Mouse (Mus musculus): ENCODE results near the gene Tmem182. TPM values are rescaled to one million over a fixed set of nuclear protein-coding genes. Genes with fewer than 3 reads are reported as not detected.

The Tmem182 gene
- polyA plus RNA-seq, 1 experiment from 2014 or later: 0.06 TPM

- WGBS: 90% methylated on average over 3 of the region's 3 CpGs
- ATAC-seq (ENCODE audit: low FRiP score, low read depth): no peak
These were observed 28.6 kb upstream of the Tmem182 start for GRCm38 (mm10) chr1:40776763-40777162.

GRCm38 (mm10) chr1:40783450-40783849 lies 22.0 kb upstream of the Tmem182 start:
- peaks cover 36% of the 10 kb centered on the region for H3K36me3 ChIP-seq
- no peak for ATAC-seq (ENCODE audit: low FRiP score, low read depth)
- no peak overlapping the region for H3K27ac ChIP-seq (replicated peaks)
- 91% methylated on average over 7 of the region's 7 CpGs for WGBS
- H3K4me1 ChIP-seq (replicated peaks): no peaks in the 10 kb centered on the region
- H3K27me3 ChIP-seq: no peaks in the 10 kb centered on the region
- H3K9me3 ChIP-seq: peaks cover 8% of the 10 kb centered on the region; the same call in 1 of the 2 replicates
- H3K9ac ChIP-seq: no peak overlapping the region
- no peak overlapping the region for H3K4me3 ChIP-seq
- H3K4me2 ChIP-seq: no peak overlapping the region

More at GRCm38 (mm10) chr1:40776763-40777162, 28.6 kb upstream of the Tmem182 start:
- H3K9me3 ChIP-seq: peaks cover 8% of the 10 kb centered on the region; the same call in 1 of the 2 replicates
- H3K27me3 ChIP-seq: no peaks in the 10 kb centered on the region
- peaks cover 41% of the 10 kb centered on the region for H3K36me3 ChIP-seq
- H3K4me1 ChIP-seq (replicated peaks): no peaks in the 10 kb centered on the region
- H3K9ac ChIP-seq: no peak overlapping the region
- H3K27ac ChIP-seq (replicated peaks): no peak overlapping the region
- H3K4me2 ChIP-seq: no peak overlapping the region
- H3K4me3 ChIP-seq: no peak overlapping the region

- Histone ChIP-seq H3K36me3 (peaks cover 28% of the 10 kb centered on the region), H3K27ac (replicated peaks) (no peak overlapping the region), H3K4me3 (no peak overlapping the region), H3K9me3 (0 out of 2 replicates have a peak, but pooled peaks cover under 1% of the 10 kb centered on the region), H3K9ac (no peak overlapping the region), H3K27me3 (no peaks in the 10 kb centered on the region), H3K4me1 (replicated peaks) (peaks cover 4% of the 10 kb centered on the region; the same call in 1 of the 2 replicates), H3K4me2 (no peak overlapping the region)
- WGBS: 91% methylated on average over 9 of the region's 9 CpGs
- ATAC-seq (ENCODE audit: low FRiP score, low read depth): no peak
These were observed 21.1 kb upstream of the Tmem182 start for GRCm38 (mm10) chr1:40784306-40784705.

- 89% methylated on average over 11 of the region's 11 CpGs for WGBS
- no peak overlapping the region for H3K27ac ChIP-seq (replicated peaks)
- no peak overlapping the region for H3K4me3 ChIP-seq
- no peak overlapping the region for H3K9ac ChIP-seq
- H3K4me2 ChIP-seq: no peak overlapping the region
- peaks cover 13% of the 10 kb centered on the region for H3K36me3 ChIP-seq
- H3K27me3 ChIP-seq: no peaks in the 10 kb centered on the region
- ATAC-seq (ENCODE audit: low FRiP score, low read depth): no peak
- no peaks in the 10 kb centered on the region for H3K9me3 ChIP-seq
- H3K4me1 ChIP-seq (replicated peaks): peaks cover 16% of the 10 kb centered on the region
These were observed 19.4 kb upstream of the Tmem182 start for GRCm38 (mm10) chr1:40785876-40786445.

- no peak overlapping the region for H3K4me3 ChIP-seq
- WGBS: 75% methylated on average over 6 of the region's 6 CpGs
- ATAC-seq (ENCODE audit: low FRiP score, low read depth): no peak
These were observed 16.4 kb upstream of the Tmem182 start for GRCm38 (mm10) chr1:40788956-40789355.

GRCm38 (mm10) chr1:40789666-40790233 lies 15.7 kb upstream of the Tmem182 start:
- Histone ChIP-seq H3K27me3 (no peaks in the 10 kb centered on the region), H3K36me3 (0 out of 2 replicates have a peak, but pooled peaks cover 2% of the 10 kb centered on the region), H3K9me3 (no peaks in the 10 kb centered on the region), H3K4me2 (peak overlapping the region; percentile 78), H3K9ac (peak overlapping the region; percentile 51; the same call in 1 of the 2 replicates), H3K4me3 (peak overlapping the region; percentile 78), H3K27ac (replicated peaks) (peak overlapping the region; percentile 39), H3K4me1 (replicated peaks) (peaks cover 21% of the 10 kb centered on the region)
- 18% methylated on average over 5 of the region's 5 CpGs for WGBS
- peak; percentile 37 for ATAC-seq (ENCODE audit: low FRiP score, low read depth)

More at GRCm38 (mm10) chr1:40788956-40789355, 16.4 kb upstream of the Tmem182 start:
- Histone ChIP-seq H3K36me3 (peaks cover 7% of the 10 kb centered on the region; the same call in 1 of the 2 replicates), H3K9ac (no peak overlapping the region), H3K4me2 (peak overlapping the region; percentile 78; the same call in 1 of the 2 replicates), H3K9me3 (no peaks in the 10 kb centered on the region), H3K4me1 (replicated peaks) (peaks cover 21% of the 10 kb centered on the region), H3K27ac (replicated peaks) (no peak overlapping the region), H3K27me3 (no peaks in the 10 kb centered on the region)

- ATAC-seq (ENCODE audit: low FRiP score, low read depth): peak; percentile 94
- H3K4me1 ChIP-seq (replicated peaks): peaks cover 21% of the 10 kb centered on the region
- no peaks in the 10 kb centered on the region for H3K27me3 ChIP-seq
- H3K27ac ChIP-seq (replicated peaks): peak within 1 kb of the TSS; percentile 39
- H3K4me3 ChIP-seq: peak within 1 kb of the TSS; percentile 78
- peak within 1 kb of the TSS; percentile 78 for H3K4me2 ChIP-seq
- WGBS: 7% methylated on average over 38 of the region's 38 CpGs
- no peaks in the 10 kb centered on the region for H3K9me3 ChIP-seq
- no peaks in the 10 kb centered on the region for H3K36me3 ChIP-seq
- peak within 1 kb of the TSS; percentile 51 for H3K9ac ChIP-seq
These were observed 14.9 kb upstream of the Tmem182 start, which contains the start of gene Mfsd9 for GRCm38 (mm10) chr1:40790324-40791141. Gene Mfsd9 (minus strand): TSS chr1:40790687.

- H3K9me3 ChIP-seq: no peaks in the 10 kb centered on the region
- peaks cover 6% of the 10 kb centered on the region for H3K4me1 ChIP-seq (replicated peaks)
- 91% methylated on average over 1 of the region's 1 CpGs for WGBS
- no peak for ATAC-seq (ENCODE audit: low FRiP score, low read depth)
- no peak overlapping the region for H3K4me2 ChIP-seq
- no peaks in the 10 kb centered on the region for H3K36me3 ChIP-seq
- H3K27ac ChIP-seq (replicated peaks): no peak overlapping the region
- no peak overlapping the region for H3K9ac ChIP-seq
- H3K4me3 ChIP-seq: no peak overlapping the region
- no peaks in the 10 kb centered on the region for H3K27me3 ChIP-seq
These were observed 9.9 kb upstream of the Tmem182 start for GRCm38 (mm10) chr1:40795508-40795907.

GRCm38 (mm10) chr1:40797348-40797747 lies 8.1 kb upstream of the Tmem182 start:
- no peak overlapping the region for H3K4me2 ChIP-seq
- ATAC-seq (ENCODE audit: low FRiP score, low read depth): peak; percentile 59; the same call in 1 of the 2 replicates
- H3K9me3 ChIP-seq: no peaks in the 10 kb centered on the region
- no peaks in the 10 kb centered on the region for H3K4me1 ChIP-seq (replicated peaks)
- H3K36me3 ChIP-seq: no peaks in the 10 kb centered on the region
- H3K9ac ChIP-seq: no peak overlapping the region
- WGBS: 15% methylated on average over 5 of the region's 5 CpGs
- H3K27me3 ChIP-seq: no peaks in the 10 kb centered on the region
- no peak overlapping the region for H3K4me3 ChIP-seq
- no peak overlapping the region for H3K27ac ChIP-seq (replicated peaks)

GRCm38 (mm10) chr1:40799121-40799520 lies 6.3 kb upstream of the Tmem182 start:
- Histone ChIP-seq H3K4me2 (no peak overlapping the region), H3K4me1 (replicated peaks) (no peaks in the 10 kb centered on the region), H3K9ac (no peak overlapping the region), H3K27me3 (no peaks in the 10 kb centered on the region), H3K27ac (replicated peaks) (no peak overlapping the region), H3K4me3 (no peak overlapping the region), H3K36me3 (no peaks in the 10 kb centered on the region), H3K9me3 (no peaks in the 10 kb centered on the region)
- WGBS: 93% methylated on average over 8 of the region's 8 CpGs
- no peak for ATAC-seq (ENCODE audit: low FRiP score, low read depth)

GRCm38 (mm10) chr1:40800908-40801307 lies 4.5 kb upstream of the Tmem182 start:
- H3K4me2 ChIP-seq: no peak overlapping the region
- WGBS: 85% methylated on average over 5 of the region's 5 CpGs
- no peak for ATAC-seq (ENCODE audit: low FRiP score, low read depth)
- no peaks in the 10 kb centered on the region for H3K27me3 ChIP-seq
- no peaks in the 10 kb centered on the region for H3K9me3 ChIP-seq
- H3K9ac ChIP-seq: no peak overlapping the region
- H3K4me1 ChIP-seq (replicated peaks): no peaks in the 10 kb centered on the region
- H3K27ac ChIP-seq (replicated peaks): no peak overlapping the region
- H3K36me3 ChIP-seq: no peaks in the 10 kb centered on the region
- H3K4me3 ChIP-seq: no peak overlapping the region

GRCm38 (mm10) chr1:40802759-40803158 lies 2.6 kb upstream of the Tmem182 start:
- no peaks in the 10 kb centered on the region for H3K36me3 ChIP-seq
- no peak overlapping the region for H3K4me3 ChIP-seq
- no peak for ATAC-seq (ENCODE audit: low FRiP score, low read depth)
- no peaks in the 10 kb centered on the region for H3K27me3 ChIP-seq
- no peaks in the 10 kb centered on the region for H3K4me1 ChIP-seq (replicated peaks)
- WGBS: 23% methylated on average over 3 of the region's 3 CpGs
- no peak overlapping the region for H3K4me2 ChIP-seq
- H3K9ac ChIP-seq: no peak overlapping the region
- no peaks in the 10 kb centered on the region for H3K9me3 ChIP-seq
- no peak overlapping the region for H3K27ac ChIP-seq (replicated peaks)
